Mouse (Mus musculus): ENCODE measurements at regions not wholly inside any gene's neighbourhood (a gene's known extent, or its start where the extent isn't known, plus 50 kb on each side); places are given as distances from the start of the nearest gene placed in this dataset.

- TF ChIP-seq CTCF (IDR thresholded peaks at IDR 0.05; ENCODE audit: low read depth) (no peak), EP300 (IDR thresholded peaks at IDR 0.05; ENCODE audit: low read depth) (no peak)
Observed at GRCm38 (mm10) chr12:30651506-30651905, 67.3 kb downstream of the Tmem18 start.
